Mouse (Mus musculus): ENCODE results near the gene Gm20388. TPM values are rescaled to one million over a fixed set of nuclear protein-coding genes. Genes with fewer than 3 reads are reported as not detected.

The Gm20388 gene
- total RNA-seq, 4 experiments from 2014 or later, result 0.17 to 15.1 (median 6.6) TPM

DNA sequence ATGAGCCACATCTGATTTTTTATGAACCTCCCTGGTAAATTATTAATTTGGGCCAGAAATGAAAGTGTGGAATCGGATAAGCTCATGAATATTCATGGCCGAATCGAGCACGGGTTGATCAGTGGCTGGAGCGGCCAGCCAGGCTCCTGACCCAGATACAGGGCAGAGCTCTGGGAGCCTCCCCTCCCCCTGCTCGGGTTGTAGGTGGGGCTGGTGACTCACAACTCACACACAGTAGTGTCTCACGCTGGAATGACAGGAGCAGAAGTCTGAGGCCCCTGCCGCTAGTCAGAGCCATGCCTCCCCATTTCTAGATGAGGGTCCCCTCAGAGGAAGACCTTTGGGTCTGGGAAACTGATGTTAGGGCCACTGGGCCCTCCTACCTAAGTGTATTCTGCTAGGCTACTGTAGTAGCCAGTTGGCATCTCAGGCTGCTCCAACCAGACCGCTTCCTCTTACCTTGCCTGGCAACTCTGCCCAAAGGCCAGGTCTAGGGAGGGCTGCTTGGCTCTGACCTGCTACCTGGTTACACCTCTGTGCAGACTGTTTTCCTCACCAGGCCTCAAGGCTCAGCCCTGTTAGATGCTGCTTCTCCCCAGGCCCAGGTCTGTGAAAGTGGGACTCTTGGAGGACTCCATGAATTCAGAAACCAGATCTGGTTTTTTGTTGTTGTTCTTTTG is 588.4 kb downstream of the Gm20388 start:
- DNase-seq (ENCODE audit: low spot score in 2 of 2), result peak in 1 of 2 experiments; percentile 60

DNA sequence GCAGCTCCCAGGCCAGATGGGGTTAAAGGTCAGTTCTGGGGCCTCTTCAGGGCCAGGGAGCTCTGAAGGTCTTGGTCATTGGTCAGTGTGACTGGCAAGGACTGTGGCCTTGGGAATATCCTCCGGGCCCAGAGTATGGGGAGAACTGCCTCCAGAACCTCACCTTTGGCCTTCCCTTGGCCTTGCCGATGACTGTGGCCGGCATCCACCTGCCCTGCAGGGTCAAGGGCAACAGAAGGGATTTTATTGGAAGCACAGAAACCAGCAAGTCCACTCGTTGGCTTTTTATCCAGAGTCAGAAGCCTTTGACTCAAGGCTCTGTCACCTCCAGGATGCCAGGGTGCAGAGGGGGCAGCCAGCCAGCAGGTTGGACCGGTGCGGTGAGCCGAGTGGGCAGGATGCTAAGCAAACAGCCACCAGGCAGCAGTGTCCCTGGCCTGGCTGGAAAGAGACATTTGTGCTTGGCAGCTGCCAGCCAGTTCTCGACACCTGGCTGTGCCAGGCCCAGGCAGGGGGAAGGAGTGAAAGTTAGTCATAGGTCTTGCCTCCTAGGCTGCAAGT is 590.1 kb downstream of the Gm20388 start:
- no peak for DNase-seq (ENCODE audit: low spot score in 2 of 2)

DNA sequence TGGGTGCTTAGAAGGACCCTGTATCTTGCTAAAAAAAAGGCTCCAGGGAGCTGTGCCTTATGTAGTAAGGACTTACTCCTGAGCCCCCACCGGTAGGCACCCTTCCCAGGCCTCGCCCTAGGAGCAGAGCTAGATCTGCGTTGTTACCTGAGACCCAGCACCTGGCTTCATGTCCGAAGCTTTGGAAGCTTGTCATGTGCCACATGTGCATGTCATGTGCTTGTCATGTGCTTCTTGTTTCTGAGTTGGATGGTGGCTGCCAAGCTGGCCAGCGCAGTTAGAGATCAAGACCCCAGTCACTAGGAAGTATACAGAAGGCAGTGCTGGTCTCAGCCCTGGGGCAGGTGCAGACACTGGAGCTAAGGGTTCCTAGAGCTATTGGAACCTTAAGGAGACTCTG is 590.8 kb downstream of the Gm20388 start:
- DNase-seq (ENCODE audit: low spot score in 2 of 2), result no peak

DNA sequence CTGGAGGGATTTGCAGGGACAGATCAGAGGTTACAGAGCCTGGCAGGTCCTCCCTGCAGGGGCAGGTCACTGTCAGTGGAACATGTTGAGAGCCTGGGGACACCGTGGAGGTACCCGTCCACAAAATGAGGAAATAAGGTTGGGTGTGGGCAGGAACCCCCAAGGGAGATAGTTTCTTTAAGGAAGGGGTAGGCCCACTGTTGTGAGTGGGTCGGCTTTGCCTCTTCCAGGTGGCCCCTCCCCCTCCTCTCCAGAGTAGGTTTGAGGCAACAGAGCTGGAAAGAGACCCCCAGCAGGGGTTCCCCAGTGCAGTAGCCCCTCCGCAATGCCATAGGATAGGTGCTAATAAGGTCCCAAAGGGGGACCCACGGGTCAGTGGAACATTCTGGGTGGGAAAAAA is 591.8 kb downstream of the Gm20388 start:
- DNase-seq (ENCODE audit: low spot score in 2 of 2), result no peak

DNA sequence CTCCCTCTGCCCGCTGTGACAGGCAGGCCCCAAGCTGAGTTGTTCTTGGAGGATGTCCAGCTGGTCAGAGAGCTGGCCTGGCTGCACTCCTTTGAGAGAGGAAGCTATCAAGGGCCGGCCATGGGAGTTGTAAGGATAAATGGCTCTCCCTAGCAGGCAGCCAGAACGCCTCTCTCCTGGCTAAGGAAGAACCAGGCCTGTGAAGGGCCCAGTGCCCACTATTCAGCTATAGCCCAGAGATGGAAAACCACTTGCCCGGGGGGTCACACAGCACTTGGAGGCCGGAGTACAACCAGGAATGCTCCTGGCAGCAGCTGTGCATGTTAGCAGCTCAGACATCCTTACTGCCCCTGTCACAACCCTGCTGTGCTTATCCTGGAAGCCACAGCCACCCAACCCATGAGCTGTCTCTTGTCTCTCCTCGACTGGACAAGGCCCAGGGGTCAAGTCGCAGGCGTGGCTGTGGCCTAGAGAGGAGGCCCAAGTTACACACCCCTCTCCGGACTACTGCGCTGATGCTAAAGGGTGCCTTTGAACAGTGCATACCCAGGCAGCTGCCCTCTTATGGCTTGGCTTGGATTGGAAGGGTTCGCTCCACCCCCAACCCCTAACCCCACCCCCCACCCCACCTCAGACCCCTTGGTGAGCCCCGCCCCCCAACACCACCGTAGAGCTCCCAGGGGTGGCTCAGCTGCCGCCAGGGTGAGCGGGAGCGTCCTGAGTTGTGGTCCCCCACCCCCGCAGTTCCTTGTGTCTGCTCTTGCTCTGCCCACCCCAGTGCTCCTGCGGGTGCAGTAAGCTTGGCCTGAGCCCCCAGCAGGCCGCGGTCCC is 593.8 kb downstream of the Gm20388 start:
- DNase-seq (ENCODE audit: low spot score in 2 of 2), result peak; percentile 51 to 57

DNA sequence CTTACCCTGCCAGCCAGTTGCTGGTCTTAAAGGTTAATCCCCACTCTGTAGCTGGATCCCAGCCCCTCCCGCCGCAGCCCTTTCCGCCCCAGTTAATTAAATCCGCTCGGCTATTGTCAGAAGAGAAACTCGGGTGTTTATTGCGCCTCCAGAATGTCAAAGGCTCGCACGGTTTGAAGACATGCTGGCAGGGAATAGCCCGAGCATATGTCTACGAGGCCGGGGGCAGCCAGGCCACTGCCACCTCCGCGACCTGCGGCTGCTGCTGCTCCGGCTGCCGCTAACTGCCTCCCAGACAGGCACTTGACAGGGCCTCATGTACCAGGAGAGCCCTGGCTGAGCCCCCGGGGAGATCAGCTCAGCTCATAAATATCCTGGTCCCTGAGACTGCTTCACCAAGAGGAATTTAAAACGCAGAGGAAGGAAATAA is 594.5 kb downstream of the Gm20388 start:
- DNase-seq (ENCODE audit: low spot score in 2 of 2), result no peak

DNA sequence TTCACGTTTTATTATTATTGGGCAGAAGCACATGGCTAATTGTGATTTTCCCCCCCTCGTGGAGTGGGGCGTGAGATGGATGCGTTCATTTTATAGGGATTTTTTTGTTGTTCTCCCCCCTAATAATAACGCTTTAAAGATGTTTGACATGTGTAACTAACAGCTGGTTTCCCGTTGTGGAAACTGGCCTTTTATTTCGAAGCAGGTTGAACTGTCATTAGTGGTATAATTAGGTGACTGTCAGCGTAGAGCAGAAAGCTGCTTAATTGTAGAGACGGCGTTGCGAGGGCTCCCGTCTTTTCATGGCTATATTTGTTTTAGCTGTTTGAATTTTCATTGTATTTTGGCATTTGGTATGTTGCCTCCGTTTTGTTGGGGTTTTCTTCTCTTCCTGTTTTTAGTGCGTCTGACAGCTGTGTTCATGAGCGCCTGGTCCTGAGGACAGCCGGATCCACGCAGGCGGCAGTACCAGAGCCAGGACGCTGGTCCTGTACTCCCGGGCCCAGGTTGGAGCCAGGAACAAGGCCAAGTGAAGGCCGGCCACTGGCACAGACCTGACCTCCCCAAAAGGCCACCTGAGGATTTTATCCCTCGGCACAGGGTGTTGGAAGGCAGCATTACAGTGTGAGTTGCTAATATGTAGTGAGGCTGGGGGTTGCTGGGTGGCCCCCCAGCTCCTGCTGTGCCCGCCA is 595.1 kb downstream of the Gm20388 start:
- no peak for DNase-seq (ENCODE audit: low spot score in 2 of 2)

DNA sequence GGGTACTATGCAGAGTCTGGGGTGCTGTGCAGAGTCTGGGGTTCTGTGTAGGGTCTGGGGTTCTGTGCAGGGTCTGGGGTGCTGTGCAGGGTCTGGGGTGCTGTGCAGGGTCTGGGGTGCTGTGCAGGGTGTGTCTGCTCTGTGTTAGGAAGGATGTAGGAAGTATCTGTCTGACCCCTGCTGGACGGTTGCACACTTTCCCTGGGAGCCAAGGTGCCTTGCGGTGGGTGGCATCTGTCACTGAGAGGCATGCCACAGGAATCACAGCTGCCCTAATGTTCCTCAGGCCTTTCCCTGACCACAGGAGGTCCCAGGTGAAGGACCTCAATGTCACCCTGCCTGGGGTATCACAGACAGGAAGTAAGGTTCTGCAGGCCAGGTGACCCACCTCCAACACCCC is 595.9 kb downstream of the Gm20388 start:
- no peak for DNase-seq (ENCODE audit: low spot score in 2 of 2)

DNA sequence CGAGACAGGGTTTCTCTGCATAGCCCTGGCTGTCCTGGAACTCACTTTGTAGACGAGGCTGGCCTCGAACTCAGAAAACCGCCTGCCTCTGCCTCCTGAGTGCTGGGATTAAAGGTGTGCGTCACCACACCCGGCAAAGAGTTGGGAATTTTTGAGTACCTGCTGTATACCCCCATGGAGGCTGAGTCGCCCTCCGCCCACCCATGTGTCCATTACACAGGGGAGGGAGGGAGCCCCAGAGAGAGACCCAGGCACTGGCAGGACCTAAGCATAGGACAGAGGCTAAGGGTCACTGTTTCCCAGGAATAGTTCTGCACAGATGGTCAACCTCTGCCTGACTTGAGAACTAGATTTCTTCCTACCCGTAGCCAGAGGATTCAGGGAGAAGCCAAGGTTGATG is 596.6 kb downstream of the Gm20388 start:
- no peak for DNase-seq (ENCODE audit: low spot score in 2 of 2)

DNA sequence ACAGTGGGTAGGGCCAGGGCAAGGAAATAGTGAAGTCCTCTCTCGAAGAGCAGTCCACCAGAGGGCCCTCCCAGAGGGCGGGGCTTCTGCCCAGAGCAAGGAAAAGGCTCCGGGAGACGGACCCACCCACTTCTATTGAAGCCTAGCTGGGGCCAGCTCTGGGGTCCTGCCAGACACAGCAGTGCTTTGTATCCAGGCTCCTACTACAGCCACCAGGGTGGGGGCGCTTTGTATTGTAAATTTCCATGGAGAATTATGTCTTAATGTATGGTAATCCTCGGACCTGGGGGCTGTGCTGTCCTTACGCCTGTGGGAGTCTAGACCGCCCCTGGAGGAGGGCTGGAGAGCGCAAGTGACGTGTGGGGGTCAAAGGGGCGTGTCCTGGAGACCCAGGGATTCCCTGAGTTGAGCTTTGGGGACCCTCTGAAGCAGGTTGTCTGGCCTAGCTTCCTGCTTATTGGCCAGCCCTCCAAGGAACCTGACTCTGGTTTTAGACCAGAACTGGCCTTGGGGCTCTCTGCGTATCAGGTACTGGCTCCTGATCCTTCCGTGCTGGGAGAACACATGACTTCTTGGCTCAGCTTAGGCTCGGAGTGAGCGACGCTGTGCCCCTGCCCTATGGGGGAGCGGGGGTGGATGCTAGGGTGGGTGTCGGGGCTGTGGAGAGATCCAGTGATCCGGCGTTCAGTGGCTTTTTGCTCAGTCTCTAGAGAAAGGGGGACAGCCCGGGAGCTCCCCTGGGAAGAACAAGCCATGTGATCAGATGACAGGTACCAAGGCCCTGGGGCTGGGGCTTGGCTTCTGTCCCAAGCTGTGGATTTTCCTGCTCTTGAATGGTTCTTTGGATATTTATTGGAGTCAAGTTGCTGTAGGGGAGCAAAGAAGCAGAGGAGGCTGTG is 598.7 kb downstream of the Gm20388 start:
- no peak for DNase-seq (ENCODE audit: low spot score in 2 of 2)

DNA sequence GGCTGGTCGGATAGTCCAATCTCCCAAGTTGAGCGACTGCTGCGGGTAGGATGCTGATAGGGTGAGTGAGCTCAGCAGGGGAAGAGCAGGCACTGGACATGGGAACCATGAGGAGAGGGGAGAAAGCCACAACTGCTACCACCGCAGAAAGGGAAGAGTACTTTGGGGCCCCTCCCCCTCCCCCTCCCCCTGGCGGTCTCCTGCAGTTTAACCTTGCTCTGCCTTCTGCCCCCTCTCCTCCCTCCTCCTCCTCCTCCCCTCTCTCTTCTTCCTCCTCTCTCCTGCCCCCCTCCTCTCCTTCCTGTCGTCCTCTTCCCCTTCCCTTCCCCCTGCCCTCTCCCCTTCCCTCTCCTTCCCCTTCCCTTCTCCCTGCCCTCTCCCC is 599.4 kb downstream of the Gm20388 start:
- no peak for DNase-seq (ENCODE audit: low spot score in 2 of 2)

DNA sequence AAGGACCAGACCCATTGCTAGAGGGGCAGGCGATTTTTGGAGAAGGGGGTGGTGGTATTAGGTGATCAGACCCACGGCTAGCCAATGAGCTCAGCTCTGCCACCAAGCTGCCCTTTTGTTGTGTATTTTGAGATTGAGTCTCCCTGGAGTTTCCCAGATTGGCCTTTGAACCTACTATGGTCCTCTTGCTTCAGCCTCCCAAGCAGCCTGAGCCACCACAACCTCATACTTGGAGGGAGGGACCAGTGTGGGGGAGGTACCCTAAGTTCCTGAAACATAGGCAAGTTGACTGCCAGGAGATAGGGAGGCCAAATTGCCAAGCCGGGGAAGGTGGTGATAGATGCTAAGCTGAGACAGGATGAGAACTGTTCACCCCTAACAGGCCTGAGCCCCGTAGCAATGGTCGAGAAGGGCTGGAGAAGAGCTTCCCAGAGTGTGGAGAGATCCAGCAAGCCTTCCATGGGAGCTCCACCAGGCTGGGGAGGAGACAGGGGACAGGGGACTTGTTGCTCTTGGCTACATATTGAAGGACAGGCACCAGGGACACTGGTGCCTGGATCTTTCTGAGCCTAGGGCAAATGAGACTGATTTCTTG is 600.3 kb downstream of the Gm20388 start:
- DNase-seq (ENCODE audit: low spot score in 2 of 2), result no peak

DNA sequence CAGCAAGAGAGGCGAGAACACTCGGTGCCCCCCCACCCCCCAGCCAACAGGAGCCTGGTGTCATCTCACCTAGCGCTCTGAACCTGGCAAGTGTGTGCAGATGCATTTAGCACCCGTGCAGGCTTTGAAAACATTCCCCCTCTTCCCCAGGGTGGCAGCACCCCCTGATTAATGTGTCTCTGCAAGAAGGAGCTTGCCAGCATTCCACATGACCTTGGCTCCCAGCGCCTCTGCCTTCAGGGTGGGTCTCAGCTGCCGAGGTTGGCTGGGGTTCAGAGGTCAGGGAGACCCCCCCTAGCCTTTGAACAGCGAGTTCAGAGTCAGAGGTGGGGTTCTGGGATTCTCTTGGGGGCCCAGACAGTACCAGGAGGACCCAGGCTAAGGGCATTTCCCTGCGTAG is 601.1 kb downstream of the Gm20388 start:
- DNase-seq (ENCODE audit: low spot score in 2 of 2), result no peak

DNA sequence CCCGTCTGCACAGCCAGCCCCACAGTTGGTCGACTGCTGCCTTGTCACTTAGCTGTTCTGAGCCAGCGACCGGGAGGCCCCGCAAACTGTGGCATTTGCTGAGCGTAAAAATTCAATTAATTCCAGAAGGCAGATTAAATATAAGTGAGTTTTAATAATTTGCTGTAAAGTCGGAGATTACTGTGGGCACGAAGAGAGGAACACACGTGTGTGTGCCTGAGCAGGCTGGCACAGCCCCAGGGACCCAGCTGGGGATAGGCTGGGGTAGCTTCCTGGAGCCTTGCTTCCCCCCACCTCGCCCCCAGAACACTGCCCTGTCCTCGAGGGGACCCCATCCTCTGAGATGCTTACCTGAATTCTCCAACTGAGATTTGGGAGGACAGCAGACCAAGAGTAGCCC is 601.7 kb downstream of the Gm20388 start:
- no peak for DNase-seq (ENCODE audit: low spot score in 2 of 2)

DNA sequence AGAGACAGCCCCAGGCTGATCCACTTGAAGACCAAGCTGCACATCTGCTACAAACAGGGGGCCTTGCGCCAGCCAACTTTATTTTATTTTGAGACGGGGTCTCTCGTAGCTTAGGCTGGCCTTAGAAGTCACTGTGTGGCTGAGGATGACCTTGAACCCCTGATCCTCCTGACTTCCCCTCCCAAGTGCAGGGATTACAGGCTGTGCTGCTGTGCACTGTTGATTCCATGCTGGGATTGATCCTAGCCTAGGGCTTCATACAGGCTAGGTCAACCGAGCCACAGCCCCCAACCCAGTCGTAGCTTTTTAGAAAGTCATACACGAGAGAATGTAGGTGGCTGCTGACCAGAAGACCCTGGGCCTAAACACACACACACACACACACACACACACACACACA is 602.5 kb downstream of the Gm20388 start:
- no peak for DNase-seq (ENCODE audit: low spot score in 2 of 2)

DNA sequence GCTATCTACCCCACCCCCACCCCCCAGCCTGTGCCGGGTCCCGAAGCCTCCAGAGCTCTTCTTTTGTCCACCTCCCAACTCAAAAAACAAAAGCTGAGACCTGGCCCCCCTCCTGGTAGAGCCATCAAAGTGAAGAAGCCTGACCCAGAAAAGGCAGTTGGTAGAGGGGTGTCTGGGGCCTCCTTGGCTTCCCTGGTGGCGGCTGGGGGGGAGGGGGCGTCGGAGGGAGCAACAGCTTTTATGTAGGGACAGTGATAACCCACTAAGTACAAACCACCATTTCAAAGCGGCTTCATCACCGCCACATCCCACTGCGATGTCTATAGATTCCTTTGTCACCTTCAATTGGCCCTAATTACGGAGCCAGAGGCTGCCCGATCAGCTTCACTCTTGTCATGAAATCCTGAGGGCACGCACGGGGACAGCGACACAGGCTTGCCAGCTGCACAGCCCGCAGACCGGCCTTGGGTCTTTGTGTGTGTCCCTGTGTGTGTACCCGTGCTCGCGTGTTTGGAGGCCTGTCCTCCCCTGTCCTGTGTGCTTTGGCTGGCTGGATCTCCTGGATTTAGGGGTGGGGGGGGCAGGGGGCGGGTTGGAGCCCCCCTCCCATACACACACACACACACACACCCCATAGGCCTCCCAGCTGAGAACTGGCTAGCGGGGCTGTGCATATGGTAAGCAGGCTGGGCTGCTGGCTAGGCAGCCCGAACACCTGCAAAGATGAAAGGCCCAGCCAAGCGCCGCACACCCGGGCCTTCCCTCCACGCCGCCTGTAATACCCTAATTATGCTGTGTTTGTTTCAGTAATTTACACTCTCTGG is 603.2 kb downstream of the Gm20388 start:
- no peak for DNase-seq (ENCODE audit: low spot score in 2 of 2)

DNA sequence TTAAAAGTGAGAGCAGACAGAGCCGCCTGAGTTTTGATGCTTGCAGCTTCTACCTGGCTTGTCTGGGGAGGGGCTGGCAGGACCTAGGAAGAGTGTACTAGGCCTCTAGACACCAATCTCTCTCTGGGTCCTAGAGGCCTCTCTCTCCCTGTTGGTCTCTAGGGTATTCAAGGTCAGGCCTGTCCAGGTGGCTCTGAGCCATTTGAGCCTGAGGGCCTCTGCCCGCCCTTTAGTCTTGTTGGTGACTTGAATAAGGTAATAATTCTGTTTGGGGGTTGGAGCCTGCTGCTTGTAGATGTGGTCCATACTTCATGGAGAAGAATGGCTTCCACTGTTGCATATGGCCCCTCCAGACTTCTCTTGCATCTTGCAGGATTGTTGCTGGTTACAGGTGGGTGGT is 604.6 kb downstream of the Gm20388 start:
- no peak for DNase-seq (ENCODE audit: low spot score in 2 of 2)

DNA sequence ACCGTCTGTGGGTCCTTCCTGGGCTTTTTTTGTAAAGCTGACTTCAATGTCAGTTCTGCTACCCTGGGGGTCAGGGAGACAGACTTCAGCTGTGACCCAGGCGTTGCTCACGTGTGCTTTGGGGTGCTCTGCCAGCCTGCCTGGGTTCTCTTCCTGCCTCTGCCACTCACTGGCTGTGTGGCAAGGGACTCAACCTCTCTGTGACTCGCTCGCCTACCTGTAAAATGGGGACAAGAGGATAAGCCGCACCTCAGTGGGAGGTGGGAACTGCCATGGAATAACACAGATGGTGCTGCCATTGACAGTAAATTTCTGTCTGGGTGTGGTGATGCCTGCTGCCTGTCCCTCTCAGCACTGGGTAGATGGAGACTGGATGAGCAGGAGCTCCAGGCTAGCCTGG is 605.0 kb downstream of the Gm20388 start:
- DNase-seq (ENCODE audit: low spot score in 2 of 2), result no peak

DNA sequence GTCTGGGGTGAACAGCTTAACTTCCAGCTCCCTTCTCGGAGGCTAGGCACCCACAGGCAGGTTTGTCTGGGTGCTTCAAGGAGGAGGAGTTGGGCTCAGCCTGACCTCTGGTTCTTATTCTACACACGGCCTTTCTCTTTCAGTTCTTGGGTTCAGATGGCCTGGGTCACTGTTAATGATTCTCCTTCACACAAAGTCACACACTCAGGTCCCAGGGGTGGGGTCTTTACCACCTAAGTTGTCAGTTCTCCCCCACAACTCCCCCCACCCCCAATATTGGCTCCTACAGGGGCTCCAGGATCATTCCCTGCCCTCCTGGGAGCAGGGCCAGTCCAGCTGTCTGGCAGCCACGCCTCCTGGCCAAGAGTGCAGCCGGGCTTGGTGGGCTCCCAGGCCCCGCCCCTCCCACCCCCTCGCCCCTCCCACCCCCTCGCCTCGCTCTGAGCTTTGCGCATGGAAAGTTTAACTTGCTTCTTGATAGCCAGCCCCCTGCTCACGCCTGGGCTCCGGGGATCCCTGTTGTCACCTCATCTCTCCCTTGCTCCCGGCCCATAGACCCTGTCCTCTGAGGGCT is 605.6 kb downstream of the Gm20388 start:
- no peak for DNase-seq (ENCODE audit: low spot score in 2 of 2)
